Mouse (Mus musculus) lung, postnatal 0 days (tissue): ENCODE data around the gene Cngb1.

ENCODE experiments used
- CTCF ChIP-seq: IDR thresholded peaks from 2 replicates; pipeline ENCODE4 v1.5.1; 2016; ENCODE audit warnings: antibody characterized with exemption, mild to moderate bottlenecking
- EP300 ChIP-seq: IDR thresholded peaks from 2 replicates; pipeline ENCODE4 v1.6.1; 2016; ENCODE audit warnings: antibody characterized with exemption, mild to moderate bottlenecking, control low read depth

GRCm38 (mm10) chr8:95332437-95333199 is 26.2 kb upstream of the Cngb1 start:
- TF ChIP-seq CTCF (no peak), EP300 (no peak)
